Mouse (Mus musculus) liver, embryonic 14.5 days (tissue): Measurements from ENCODE around the gene N4bp2l1.

Experiments
- CTCF ChIP-seq: IDR thresholded peaks from 2 replicates; pipeline ENCODE4 v1.5.1; 2016; ENCODE audit warnings: antibody characterized with exemption, low read depth, control low read depth
- EP300 ChIP-seq: IDR thresholded peaks from 2 replicates; pipeline ENCODE4 v1.6.1; 2016; ENCODE audit warnings: antibody characterized with exemption, low read depth

DNA sequence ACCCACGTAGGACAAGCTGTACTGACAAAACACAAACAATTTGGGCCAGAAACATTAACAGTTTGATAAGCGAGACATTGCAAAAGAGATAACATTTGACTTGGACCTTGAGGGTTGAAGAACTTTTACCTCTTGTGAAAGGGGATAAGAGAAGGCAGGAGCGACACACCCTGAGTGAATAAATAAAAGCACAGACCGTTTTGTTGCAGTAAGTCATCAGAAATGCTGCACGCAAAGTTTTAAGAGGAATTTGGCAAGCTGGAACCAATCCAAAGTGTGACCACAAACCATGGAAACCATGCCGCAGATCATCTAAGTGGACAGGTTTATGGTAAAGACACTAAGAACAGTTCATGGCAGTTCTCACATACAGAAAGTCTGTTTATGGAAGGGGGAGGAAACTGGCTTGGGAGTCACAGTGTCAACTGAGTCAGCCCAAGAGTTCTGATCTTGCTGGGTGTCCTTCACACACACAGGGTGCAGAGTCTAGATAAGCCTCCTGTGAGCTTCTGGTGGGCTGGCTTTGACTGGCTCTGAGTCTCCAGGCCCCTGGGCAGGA lies 18.3 kb downstream of the N4bp2l1 start:
- TF ChIP-seq EP300 (peak; percentile 89), CTCF (no peak)
